Mouse (Mus musculus): ENCODE measurements around the gene Psmb6. TPM values are rescaled to one million over a fixed set of nuclear protein-coding genes. Genes with fewer than 3 reads are reported as not detected.

Psmb6 gene
- total RNA-seq (2021): 100 to 1,000 TPM; 178 to 211 TPM

DNA sequence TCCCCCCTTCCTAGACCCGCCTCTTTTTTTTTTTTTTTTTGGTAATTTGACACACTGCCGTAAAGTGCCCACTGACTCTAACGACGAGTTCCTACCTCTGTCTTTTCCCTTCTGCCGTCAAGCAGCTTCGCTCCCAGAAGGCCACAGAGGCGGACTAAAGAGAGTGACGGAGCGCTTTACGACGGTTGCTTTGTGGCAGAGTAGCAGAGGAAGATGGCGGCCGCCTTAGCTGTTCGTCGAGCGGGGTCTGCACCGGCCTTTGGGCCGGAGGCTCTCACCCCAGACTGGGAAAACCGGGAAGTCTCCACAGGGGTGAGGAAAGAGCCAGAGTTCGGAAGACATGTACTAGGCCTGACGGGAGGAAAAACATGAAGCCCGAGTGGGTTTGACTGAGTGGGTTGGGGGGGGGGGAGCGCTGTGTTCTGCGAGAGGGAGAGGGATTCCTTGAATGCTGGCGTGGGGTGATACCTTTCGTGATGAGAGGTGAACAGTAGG, at the start of gene Psmb6:
TSS of gene Psmb6 (plus strand) at position 184 of the 495 bp plus-strand sequence.
- peak; percentile 70 to 80 for DNase-seq (ENCODE audit: extremely low spot score in 1 of 2, low spot score in 1 of 2)

- no peak for DNase-seq (ENCODE audit: extremely low spot score in 1 of 2, low spot score in 1 of 2)
Observed at GRCm38 (mm10) chr11:70485498-70485897, 39.7 kb upstream of the Psmb6 start.

- DNase-seq (ENCODE audit: extremely low spot score in 1 of 2, low spot score in 1 of 2): no peak
Observed at GRCm38 (mm10) chr11:70487816-70488215, 37.4 kb upstream of the Psmb6 start.

GRCm38 (mm10) chr11:70489138-70489537, 36.0 kb upstream of the Psmb6 start:
- DNase-seq (ENCODE audit: extremely low spot score in 1 of 2, low spot score in 1 of 2): no peak

DNA sequence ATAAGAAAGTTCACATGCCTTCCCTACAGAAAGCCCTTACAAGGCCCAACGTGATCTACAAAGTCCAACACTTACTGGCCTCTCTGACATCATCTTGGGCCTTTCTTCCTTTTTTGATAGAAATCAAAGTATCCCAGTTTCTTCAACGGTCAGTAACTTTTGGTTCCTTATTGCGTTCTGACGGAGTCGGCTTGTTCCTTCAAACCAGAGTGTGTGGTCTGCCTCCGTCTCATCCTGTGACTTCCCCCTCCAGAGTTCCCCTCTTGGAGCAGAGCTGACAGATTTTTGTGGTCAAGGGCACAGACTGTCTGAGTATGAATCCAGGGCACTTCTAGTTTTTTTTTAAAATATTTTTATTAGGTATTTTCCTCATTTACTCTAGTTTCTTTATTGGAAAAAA, 35.5 kb upstream of the Psmb6 start:
- no peak for DNase-seq (ENCODE audit: extremely low spot score in 1 of 2, low spot score in 1 of 2)

GRCm38 (mm10) chr11:70499566-70500475, 25.3 kb upstream of the Psmb6 start:
- DNase-seq (ENCODE audit: extremely low spot score in 1 of 2, low spot score in 1 of 2): no peak

GRCm38 (mm10) chr11:70500476-70500812, 24.7 kb upstream of the Psmb6 start:
- no peak for DNase-seq (ENCODE audit: extremely low spot score in 1 of 2, low spot score in 1 of 2)

DNA sequence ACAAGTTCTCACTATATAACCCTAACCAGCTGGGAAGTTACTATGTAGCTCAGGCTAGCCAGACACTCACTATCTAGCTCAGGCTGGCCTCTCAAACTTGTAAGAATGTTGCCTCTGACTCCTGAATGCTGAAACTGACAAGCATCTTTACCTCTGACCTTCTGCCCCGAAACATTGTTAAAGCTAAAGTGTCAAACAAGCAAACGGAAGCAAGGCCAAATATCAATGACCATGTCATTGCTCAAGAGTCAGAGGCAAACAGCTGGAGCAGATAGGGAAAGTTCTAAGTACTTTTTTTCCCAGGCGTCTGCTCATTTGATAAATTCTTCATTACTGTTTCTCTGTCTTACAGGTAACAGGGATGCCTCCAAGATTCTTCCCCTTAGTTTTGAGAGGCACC, 23.1 kb upstream of the Psmb6 start:
- no peak for DNase-seq (ENCODE audit: extremely low spot score in 1 of 2, low spot score in 1 of 2)

DNA sequence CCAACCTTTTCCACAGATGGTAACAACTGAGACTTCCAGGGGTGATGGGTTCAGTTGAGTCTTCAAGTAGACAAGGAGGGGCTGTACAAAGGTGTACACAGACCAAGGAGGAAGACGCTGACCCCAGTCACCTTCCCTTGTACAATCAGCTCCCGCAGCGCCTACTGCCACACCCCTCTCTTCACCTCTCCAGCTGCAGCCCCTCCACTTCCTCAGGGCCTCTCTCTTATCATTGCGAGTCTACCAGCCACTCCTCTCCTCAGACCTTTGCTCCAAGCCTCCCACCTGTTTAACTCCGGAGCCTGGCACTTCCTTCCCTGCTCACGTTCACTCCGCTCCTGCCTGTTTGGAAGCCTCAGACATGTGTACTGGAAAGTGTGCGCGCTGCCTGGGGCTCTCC, 20.2 kb upstream of the Psmb6 start, which contains the start of gene Tm4sf5:
TSS of gene Tm4sf5 (plus strand) at position 275 of the 400 bp plus-strand sequence.
- no peak for DNase-seq (ENCODE audit: extremely low spot score in 1 of 2, low spot score in 1 of 2)

GRCm38 (mm10) chr11:70506385-70506784, 18.8 kb upstream of the Psmb6 start:
- DNase-seq (ENCODE audit: extremely low spot score in 1 of 2, low spot score in 1 of 2): peak in 1 of 2 experiments; percentile 69

DNA sequence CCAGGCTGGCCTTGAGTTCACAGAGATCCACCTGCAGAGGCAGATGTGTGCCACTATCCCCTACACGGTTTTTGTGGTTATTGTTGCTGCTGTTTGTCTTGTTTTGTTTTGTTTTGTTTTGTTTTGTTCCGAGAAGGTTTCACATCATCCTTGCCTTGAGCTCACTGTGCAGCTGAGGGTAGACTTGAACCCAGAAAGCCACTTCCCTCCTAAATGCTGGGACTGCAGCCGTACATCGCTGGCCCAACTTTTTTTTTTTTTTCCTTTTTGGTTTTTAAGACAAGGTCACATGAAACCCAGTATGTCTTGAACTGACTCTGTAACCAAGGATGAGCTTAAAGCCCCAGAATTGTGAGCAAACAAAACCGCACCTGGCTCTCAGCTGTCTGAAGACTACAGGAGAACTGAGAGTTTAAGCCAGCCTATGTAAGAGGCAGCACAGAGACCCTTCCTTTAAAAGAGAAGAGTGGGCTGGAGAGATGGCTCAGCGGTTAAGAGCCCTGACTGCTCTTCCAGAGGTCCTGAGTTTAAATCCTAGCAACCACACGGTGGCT, 18.1 kb upstream of the Psmb6 start:
- no peak for DNase-seq (ENCODE audit: extremely low spot score in 1 of 2, low spot score in 1 of 2)

DNA sequence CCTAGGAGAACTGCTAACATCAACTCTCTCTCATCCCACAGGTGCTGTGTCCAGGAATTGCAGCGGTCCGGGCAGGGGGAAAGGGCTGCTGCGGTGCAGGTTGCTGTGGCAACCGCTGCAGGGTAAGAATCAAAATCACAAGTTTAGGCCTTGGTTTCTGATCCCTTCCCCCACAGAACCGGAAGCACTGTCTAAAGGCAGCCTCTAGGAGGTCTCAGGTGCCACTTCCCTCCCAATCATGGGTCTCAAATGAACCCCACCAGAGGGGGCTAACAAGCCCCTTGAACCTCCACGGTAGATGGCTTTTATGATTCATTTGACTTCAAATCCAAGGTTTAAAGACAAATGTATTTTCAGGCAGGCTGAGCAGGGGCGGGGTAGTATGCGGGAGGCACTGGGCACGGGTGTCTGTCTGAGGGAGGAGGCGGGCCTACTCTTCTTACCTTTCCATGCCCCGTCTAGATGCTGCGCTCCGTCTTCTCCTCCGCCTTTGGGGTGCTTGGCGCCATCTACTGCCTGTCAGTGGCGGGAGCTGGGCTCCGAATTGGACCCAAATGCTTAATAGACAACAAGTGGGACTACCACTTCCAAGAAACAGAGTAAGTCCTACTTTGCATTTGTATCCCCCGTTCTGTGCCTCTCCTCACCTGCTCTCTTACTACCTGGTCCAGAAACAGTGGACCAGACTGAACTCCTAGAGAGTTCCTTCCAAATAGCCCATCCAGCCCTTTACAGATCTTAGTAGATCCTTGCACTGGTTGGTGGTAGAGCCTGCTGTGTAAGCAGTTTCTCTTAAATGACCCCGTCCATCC, 15.2 kb upstream of the Psmb6 start:
- peak in 1 of 2 experiments; percentile 45 for DNase-seq (ENCODE audit: extremely low spot score in 1 of 2, low spot score in 1 of 2)

DNA sequence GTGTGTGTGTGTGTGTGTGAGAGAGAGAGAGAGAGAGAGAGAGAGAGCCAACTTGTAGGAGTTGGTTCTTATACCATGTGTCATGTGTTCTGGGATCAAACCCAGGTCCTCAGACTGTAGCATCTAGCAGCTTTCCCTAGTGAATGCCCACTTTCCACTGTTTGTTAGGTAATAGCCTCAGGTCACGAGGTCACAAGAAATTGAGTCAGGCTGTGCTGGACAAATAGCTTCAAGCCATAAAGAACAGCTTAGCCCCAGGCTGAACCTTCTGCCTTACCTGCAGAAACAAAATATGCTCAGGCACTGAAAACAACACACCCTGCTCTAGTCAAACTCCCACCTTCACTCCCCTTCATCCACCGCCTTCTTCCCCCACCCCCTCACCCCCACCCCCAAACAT, 13.9 kb upstream of the Psmb6 start:
- DNase-seq (ENCODE audit: extremely low spot score in 1 of 2, low spot score in 1 of 2): no peak

GRCm38 (mm10) chr11:70511825-70512224, 13.3 kb upstream of the Psmb6 start:
- DNase-seq (ENCODE audit: extremely low spot score in 1 of 2, low spot score in 1 of 2): no peak

GRCm38 (mm10) chr11:70512709-70513342, 12.3 kb upstream of the Psmb6 start:
- DNase-seq (ENCODE audit: extremely low spot score in 1 of 2, low spot score in 1 of 2): no peak

DNA sequence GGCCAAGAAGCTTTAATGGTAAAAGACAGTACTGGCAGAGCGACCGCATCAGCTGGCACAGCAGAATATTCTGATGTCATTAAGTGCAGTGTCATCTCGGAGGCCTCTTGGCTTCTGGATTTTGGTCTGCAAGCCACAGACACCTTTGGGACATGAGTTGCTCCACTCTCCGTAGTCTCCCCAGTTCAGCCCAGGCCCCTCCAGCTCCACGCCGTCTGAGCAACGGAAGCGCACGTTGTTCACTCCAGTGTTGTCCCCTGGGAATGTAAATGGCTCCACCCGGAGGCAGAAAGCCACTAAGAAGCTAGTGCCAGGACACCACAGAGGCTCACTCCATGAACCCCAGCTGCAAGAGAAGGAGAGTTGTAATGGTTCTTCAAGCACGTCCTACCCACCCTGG, 11.6 kb upstream of the Psmb6 start:
- no peak for DNase-seq (ENCODE audit: extremely low spot score in 1 of 2, low spot score in 1 of 2)

GRCm38 (mm10) chr11:70514288-70514687, 10.9 kb upstream of the Psmb6 start, which contains the start of gene Vmo1:
TSS of gene Vmo1 (minus strand) at chr11:70514616.
- no peak for DNase-seq (ENCODE audit: extremely low spot score in 1 of 2, low spot score in 1 of 2)

DNA sequence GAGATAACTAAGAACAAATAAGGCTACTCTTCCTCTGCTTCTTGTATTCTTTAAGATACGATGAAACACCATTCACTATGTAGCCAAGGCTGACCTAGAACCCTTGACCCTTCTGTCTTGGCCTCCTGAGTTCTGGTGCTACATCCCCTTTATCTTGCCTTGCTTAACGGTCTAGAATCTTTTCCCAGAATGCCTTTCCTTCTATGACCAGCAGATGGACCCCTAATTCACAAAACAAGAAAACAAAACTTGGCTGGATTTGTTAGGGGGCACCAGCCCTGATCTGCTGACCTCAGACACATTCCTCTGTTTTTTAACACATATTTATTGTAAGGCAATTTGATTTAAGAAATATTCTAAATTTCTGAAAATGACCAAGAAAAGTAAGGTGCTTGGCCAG, 8.8 kb upstream of the Psmb6 start:
- DNase-seq (ENCODE audit: extremely low spot score in 1 of 2, low spot score in 1 of 2): peak in 1 of 2 experiments; percentile 18

DNA sequence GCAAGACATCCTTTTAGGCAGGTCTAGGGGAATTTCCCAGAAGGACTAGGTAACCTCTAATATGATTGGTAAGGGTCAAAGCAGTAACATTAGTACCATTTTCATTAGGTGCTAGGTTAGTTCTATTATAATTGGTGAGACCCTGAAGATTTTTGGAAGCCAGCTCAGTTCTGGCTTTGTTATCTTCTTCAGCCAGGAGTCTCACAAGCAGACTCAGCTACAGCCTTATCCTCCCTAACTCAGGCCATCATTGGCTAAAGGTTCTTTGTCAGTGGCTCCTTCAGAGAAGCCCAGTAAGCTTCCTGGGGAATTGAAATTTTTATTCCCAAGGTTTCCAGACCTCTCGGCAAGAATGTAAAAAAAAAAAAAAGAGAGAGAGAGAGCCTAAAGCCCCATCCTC, 6.7 kb upstream of the Psmb6 start:
- no peak for DNase-seq (ENCODE audit: extremely low spot score in 1 of 2, low spot score in 1 of 2)

DNA sequence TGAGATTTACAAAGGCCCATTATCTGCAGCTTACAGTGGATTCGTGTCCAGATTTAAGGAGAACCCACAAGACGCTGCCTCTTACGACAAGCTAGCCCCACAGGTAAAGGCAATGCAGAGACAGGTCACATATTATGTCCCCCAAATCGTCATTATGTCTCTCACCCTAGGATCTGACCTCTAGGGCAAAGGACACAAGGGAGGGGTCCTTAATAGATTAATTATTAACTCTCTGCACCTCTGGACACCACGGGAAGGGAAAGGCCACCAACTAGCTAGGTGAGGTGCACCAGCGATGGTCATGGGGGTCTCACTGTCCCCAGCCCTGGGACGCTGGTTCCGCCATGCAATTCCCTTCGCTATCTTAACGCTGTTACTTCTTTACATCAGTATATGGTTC, 6.2 kb upstream of the Psmb6 start, which contains the start of gene Gltpd2:
TSS of gene Gltpd2 (plus strand) at position 274 of the 400 bp plus-strand sequence.
- no peak for DNase-seq (ENCODE audit: extremely low spot score in 1 of 2, low spot score in 1 of 2)
